Mouse (Mus musculus): ENCODE results near the gene Gm20518.

DNA sequence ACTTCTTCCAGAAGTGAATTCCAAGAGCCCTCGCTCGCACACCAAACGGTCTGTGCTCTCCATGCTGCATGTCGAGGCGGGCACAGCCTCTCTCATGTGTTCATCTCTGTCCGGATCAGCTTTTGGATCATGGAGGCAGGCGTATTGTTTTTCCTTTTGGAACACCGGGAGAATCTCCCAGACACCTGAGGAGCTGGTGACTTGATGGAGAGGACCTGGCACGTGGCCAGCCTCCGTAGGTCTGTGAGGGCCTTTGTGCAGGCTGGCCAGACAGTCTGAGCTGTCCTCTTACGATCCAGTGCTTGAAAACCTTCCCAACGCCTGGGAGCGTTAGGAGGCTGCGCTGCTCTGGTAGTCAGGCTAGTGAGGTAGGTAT, 30.7 kb upstream of the Gm20518 start:
- TF ChIP-seq CTCF (IDR thresholded peaks at IDR 0.05; ENCODE audit: low read depth) (no peak), EP300 (IDR thresholded peaks at IDR 0.05; ENCODE audit: low read depth) (no peak)

All from liver, postnatal 0 days (tissue).